Mouse (Mus musculus) MEL (cell line): Measurements from ENCODE around the gene Gabbr2. TPM values are rescaled to one million over a fixed set of nuclear protein-coding genes. Genes with fewer than 3 reads are reported as not detected.

Experiments
- DNase-seq: peaks from one replicate; pipeline ENCODE4 v3.0.0; 2011; ENCODE audit warnings: low read depth, low spot score
- H3K27ac ChIP-seq: 2 replicates; pipeline ENCODE4 v1.5.1; 2012; ENCODE audit warnings: low read depth, mild to moderate bottlenecking, control low read depth, low read length, moderate library complexity; ENCODE audit not compliant: control insufficient read depth
- H3K27me3 ChIP-seq, 2 experiments: fragments of 150-350 bp in 1 of 2; sonication (generic) in 1 of 2; 2 replicates each; pipeline ENCODE4 v1.6.1; 2012; ENCODE audit warnings: low read length in 2 of 2, mild to moderate bottlenecking in 2 of 2, improper control_type of control experiment in 1 of 2, moderate library complexity in 1 of 2; ENCODE audit not compliant: insufficient read depth in 2 of 2, control insufficient read depth in 1 of 2
- H3K36me3 ChIP-seq, 2 experiments: 2 replicates each; pipeline ENCODE4 v1.6.1; 2012 to 2014; ENCODE audit warnings: low read length in 2 of 2, improper control_type of control experiment in 1 of 2, inconsistent platforms in 1 of 2, mild to moderate bottlenecking in 1 of 2; ENCODE audit not compliant: insufficient read depth in 2 of 2, control insufficient read depth in 1 of 2
- H3K4me1 ChIP-seq, 2 experiments: fragments of 150-350 bp in 1 of 2; sonication (generic) in 1 of 2; 2 replicates each; pipeline ENCODE4 v1.6.1; 2012; ENCODE audit warnings: low read length in 2 of 2, improper control_type of control experiment in 1 of 2, mild to moderate bottlenecking in 1 of 2; ENCODE audit not compliant: insufficient read depth in 2 of 2, control insufficient read depth in 1 of 2
- H3K4me3 ChIP-seq, 2 experiments: fragments of 150-350 bp in 1 of 2; sonication (generic) in 1 of 2; 2 replicates each; pipeline ENCODE4 v1.5.1; 2012; ENCODE audit warnings: low read depth in 2 of 2, low read length in 2 of 2, mild to moderate bottlenecking in 2 of 2, moderate library complexity in 2 of 2, control low read depth in 1 of 2, improper control_type of control experiment in 1 of 2; ENCODE audit not compliant: control insufficient read depth in 1 of 2, insufficient read depth in 1 of 2
- H3K79me2 ChIP-seq: 2 replicates; pipeline ENCODE4 v1.6.1; 2012; ENCODE audit warnings: mild to moderate bottlenecking, low read length, moderate library complexity; ENCODE audit not compliant: control insufficient read depth, poor library complexity, insufficient read depth
- H3K9ac ChIP-seq: 2 replicates; pipeline ENCODE4 v1.6.1; 2012; ENCODE audit warnings: low read depth, mild to moderate bottlenecking, control low read depth, low read length, moderate library complexity; ENCODE audit not compliant: control insufficient read depth, poor library complexity, severe bottlenecking
- H3K9me3 ChIP-seq: fragments of 150-350 bp; sonication (generic); replicated peaks from 2 replicates; pipeline ENCODE4 v1.6.1; 2012; ENCODE audit warnings: mild to moderate bottlenecking, low read length, improper control_type of control experiment, moderate library complexity; ENCODE audit not compliant: insufficient read depth
- CHD2 ChIP-seq: IDR thresholded peaks from 2 replicates; pipeline ENCODE4 v1.6.1; 2011; ENCODE audit warnings: low read length, improper control_type of control experiment
- CTCF ChIP-seq, 3 experiments: IDR thresholded peaks in 2 of 3; conservative IDR thresholded peaks in 1 of 3; 2 replicates each; pipeline ENCODE4 v1.5.1; 2011 to 2012; ENCODE audit warnings: low read length in 3 of 3, low read depth in 2 of 3, mild to moderate bottlenecking in 2 of 3, improper control_type of control experiment in 1 of 3, inconsistent platforms in 1 of 3, mixed read lengths in 1 of 3, moderate library complexity in 1 of 3; ENCODE audit not compliant: control insufficient read depth in 1 of 3, insufficient read depth in 1 of 3, poor library complexity in 1 of 3, severe bottlenecking in 1 of 3
- E2F4 ChIP-seq: IDR thresholded peaks from 2 replicates; pipeline ENCODE4 v1.6.1; 2011; ENCODE audit warnings: low read depth, low read length, improper control_type of control experiment, borderline replicate concordance
- ELF1 ChIP-seq: IDR thresholded peaks from 2 replicates; pipeline ENCODE4 v1.6.1; 2014; ENCODE audit warnings: low read depth, mild to moderate bottlenecking, inconsistent platforms, low read length, improper control_type of control experiment, moderate library complexity
- EP300 ChIP-seq, 2 experiments: IDR thresholded peaks; 2 replicates each; pipeline ENCODE4 v1.6.1; 2011; ENCODE audit warnings: improper control_type of control experiment in 2 of 2, low read length in 2 of 2, low read depth in 1 of 2, mild to moderate bottlenecking in 1 of 2
- ETS1 ChIP-seq: IDR thresholded peaks from 2 replicates; pipeline ENCODE4 v1.6.1; 2012; ENCODE audit warnings: low read depth, mild to moderate bottlenecking, inconsistent platforms, low read length, improper control_type of control experiment, moderate library complexity
- GABPA ChIP-seq: IDR thresholded peaks from 2 replicates; pipeline ENCODE4 v1.6.1; 2012; ENCODE audit warnings: low read depth, mild to moderate bottlenecking, inconsistent platforms, low read length, improper control_type of control experiment, moderate library complexity
- HCFC1 ChIP-seq: IDR thresholded peaks from 2 replicates; pipeline ENCODE4 v1.6.1; 2012; ENCODE audit warnings: low read depth, mild to moderate bottlenecking, inconsistent platforms, low read length, improper control_type of control experiment, moderate library complexity
- JUND ChIP-seq: IDR thresholded peaks from 2 replicates; pipeline ENCODE4 v1.6.1; 2011; ENCODE audit warnings: low read depth, mild to moderate bottlenecking, improper control_type of control experiment, low read length
- KAT2A ChIP-seq: conservative IDR thresholded peaks from 2 replicates; pipeline ENCODE4 v1.6.1; 2012; ENCODE audit warnings: low read depth, low read length, improper control_type of control experiment, inconsistent platforms
- MXI1 ChIP-seq: IDR thresholded peaks from 2 replicates; pipeline ENCODE4 v1.6.1; 2011; ENCODE audit warnings: mild to moderate bottlenecking, low read depth, low read length, improper control_type of control experiment
- MYC ChIP-seq: IDR thresholded peaks from 2 replicates; pipeline ENCODE4 v1.6.1; 2011; ENCODE audit warnings: low read depth, mild to moderate bottlenecking, low read length, improper control_type of control experiment, moderate library complexity
- NELFE ChIP-seq: IDR thresholded peaks from 2 replicates; pipeline ENCODE4 v1.6.1; 2011; ENCODE audit warnings: low read depth, low read length, improper control_type of control experiment
- POLR2AphosphoS2 ChIP-seq: IDR thresholded peaks from 2 replicates; pipeline ENCODE4 v1.6.1; 2011; ENCODE audit warnings: low read length, improper control_type of control experiment
- RAD21 ChIP-seq: IDR thresholded peaks from 2 replicates; pipeline ENCODE4 v1.6.1; 2011; ENCODE audit warnings: mild to moderate bottlenecking, low read depth, low read length, improper control_type of control experiment
- SMC3 ChIP-seq: IDR thresholded peaks from 2 replicates; pipeline ENCODE4 v1.6.1; 2011; ENCODE audit warnings: low read depth, low read length, improper control_type of control experiment
- ZC3H11A ChIP-seq: IDR thresholded peaks from 2 replicates; pipeline ENCODE4 v1.6.1; 2012; ENCODE audit warnings: low read depth, mild to moderate bottlenecking, inconsistent platforms, low read length, improper control_type of control experiment
- polyA plus RNA-seq, 2 experiments: library from polyadenylated mRNA; stranded (reverse) in 1 of 2; unstranded in 1 of 2; fragments of >175 nt in 1 of 2; fragments of >200 nt in 1 of 2; gene quantifications; 2 replicates each; pipeline versions ENCODE4 v1.2.1 to v1.2.4; 2012; ENCODE audit warnings: low replicate concordance in 2 of 2, low read depth in 1 of 2; ENCODE audit not compliant: insufficient read length in 2 of 2, insufficient read depth in 1 of 2, missing spikeins in 1 of 2
- total RNA-seq: library from RNA; depleted of rRNA; stranded (reverse); fragments of 300-350 nt; gene quantifications from 2 replicates; pipeline ENCODE4 v1.2.3, GENCODE M21; 2012

Gabbr2 gene
- total and polyA plus RNA-seq, 3 experiments = not detected

DNA sequence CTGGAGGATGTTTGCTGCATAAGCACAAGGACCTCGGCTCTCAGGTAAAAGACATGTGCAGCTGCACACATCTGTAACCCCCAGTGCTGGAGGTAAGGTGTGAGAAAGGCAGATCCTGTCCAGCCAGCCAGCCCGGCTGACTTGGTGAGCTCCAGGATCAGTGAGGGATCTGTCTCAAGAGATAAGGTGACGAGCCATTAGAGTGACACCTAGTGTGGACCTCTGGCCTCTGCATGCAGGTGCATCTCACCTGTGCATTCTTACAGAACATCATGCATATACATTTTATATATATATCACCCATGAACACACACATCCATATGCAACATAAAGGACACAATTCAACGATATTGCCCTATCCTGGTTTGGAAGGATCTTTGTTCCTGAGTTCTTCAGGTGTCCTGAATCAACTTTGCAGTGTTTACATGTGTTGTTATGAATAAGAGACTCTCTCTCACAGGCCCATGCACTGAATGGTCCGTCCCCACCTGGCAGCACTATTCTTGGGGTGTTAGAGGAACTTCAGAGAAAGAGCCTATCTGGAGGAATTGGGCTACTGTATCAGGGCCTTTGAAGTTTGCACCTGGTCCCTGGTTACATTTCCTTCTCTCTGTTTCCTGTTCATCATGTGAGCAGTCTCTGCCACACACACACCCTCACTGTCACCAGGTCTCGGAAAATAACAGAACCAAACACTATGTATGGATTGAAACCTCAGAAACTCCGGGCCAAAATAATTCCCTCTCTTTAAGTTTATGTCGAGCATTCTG lies 9.1 kb upstream of the Gabbr2 start:
- H3K4me1 ChIP-seq = no peaks in the 10 kb centered on the region
- no peak for DNase-seq
- no peak overlapping the region for H3K4me3 ChIP-seq
- H3K27me3 ChIP-seq = peaks cover 0 to 3% of the 10 kb centered on the region in 2 experiments; a peak in 1 of 4 replicates
- H3K27ac ChIP-seq = no peak overlapping the region
- no peaks in the 10 kb centered on the region for H3K79me2 ChIP-seq
- no peak overlapping the region for H3K9ac ChIP-seq
- H3K36me3 ChIP-seq = no peaks in the 10 kb centered on the region
- H3K9me3 ChIP-seq = no peaks in the 10 kb centered on the region
- no peak for TF ChIP-seq MXI1
- no peak for TF ChIP-seq KAT2A
- no peak for TF ChIP-seq EP300 (IDR thresholded peaks at IDR 0.05; ENCODE audit: low read depth in 1 of 2, low read length in 2 of 2)
- TF ChIP-seq E2F4 = no peak

DNA sequence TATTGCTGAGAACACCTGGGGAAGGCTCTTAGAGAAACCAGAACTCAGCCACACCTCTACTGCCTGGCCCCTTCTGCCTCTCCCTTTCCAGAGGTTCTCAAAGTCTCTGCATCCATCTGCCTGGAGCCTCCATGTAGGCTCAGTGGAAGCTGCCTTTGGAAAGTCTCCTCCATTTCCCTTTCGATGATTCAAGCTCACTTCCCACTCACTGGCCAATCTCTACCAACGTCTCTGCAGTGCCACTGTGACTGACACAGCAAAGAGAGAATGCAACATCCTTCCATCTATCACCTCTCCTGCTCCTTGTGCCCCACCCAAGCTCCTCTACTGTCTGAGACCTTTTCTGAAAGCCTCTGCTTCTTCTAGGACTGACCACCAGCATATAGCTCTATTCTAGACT lies 6.3 kb upstream of the Gabbr2 start:
- H3K4me1 ChIP-seq = no peaks in the 10 kb centered on the region
- no peak overlapping the region for H3K27ac ChIP-seq
- no peak overlapping the region for H3K9ac ChIP-seq
- DNase-seq = no peak
- H3K9me3 ChIP-seq = no peaks in the 10 kb centered on the region
- TF ChIP-seq ZC3H11A (no peak), CTCF (IDR thresholded peaks at IDR 0.05 in 2 of 3, conservative IDR thresholded peaks at IDR 0.05 in 1 of 3; ENCODE audit: control insufficient read depth in 1 of 3, insufficient read depth in 1 of 3, low read depth in 2 of 3, low read length in 3 of 3, poor library complexity in 1 of 3, severe bottlenecking in 1 of 3) (no peak), MYC (no peak), POLR2AphosphoS2 (no peak), SMC3 (no peak), GABPA (no peak), NELFE (no peak), ETS1 (no peak), RAD21 (no peak), HCFC1 (no peak), ELF1 (no peak), JUND (no peak), CHD2 (no peak)
- H3K4me3 ChIP-seq = no peak overlapping the region
- peaks cover 0 to 3% of the 10 kb centered on the region in 2 experiments; a peak in 1 of 4 replicates for H3K27me3 ChIP-seq
- no peaks in the 10 kb centered on the region for H3K79me2 ChIP-seq
- no peaks in the 10 kb centered on the region for H3K36me3 ChIP-seq
